Mouse (Mus musculus): ENCODE results near the gene Tubb5. TPM values are rescaled to one million over a fixed set of nuclear protein-coding genes. Genes with fewer than 3 reads are reported as not detected.
"Not testable (repeated sequence)": the region's sequence is repeated elsewhere in the genome, so short reads cannot be mapped to it uniquely, and the experiment has no call there.

The Tubb5 gene
- total RNA-seq, 2 experiments from 2014 or later, result 351 to 404 TPM

DNA sequence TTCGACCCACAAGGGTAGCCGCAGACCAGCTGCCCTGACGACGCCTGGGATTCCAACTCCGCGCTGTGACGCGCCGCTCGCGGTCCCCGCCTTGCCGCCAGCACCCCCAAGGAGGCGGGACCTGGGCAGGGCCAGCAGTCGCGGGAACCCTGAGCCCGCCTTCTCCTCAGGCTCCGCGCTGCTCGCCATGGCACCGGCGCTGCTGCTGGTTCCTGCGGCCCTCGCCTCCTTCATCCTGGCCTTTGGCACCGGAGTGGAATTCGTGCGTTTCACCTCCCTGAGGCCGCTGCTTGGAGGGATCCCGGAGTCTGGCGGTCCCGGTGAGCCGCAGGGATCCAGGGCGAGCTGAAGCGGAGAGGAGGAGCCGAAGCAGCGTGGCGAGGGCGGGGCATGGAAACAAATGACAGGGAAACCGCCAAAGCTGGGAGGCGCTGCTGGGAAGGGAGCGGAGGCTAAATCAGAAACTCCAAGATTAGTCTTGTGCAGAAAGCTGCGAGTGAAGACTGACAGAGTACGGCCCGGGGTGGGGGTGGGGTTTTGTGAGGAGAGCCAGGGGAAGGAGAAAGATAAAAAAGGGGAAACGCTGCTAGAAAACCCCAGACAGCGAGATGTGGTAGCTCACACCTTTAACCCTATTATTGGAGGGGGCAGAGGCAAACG, 23.2 kb upstream of the Tubb5 start, which contains the start of gene Nrm:
TSS of gene Nrm (plus strand) at position 121 of the 660 bp plus-strand sequence.
- peak; percentile 93 for DNase-seq

DNA sequence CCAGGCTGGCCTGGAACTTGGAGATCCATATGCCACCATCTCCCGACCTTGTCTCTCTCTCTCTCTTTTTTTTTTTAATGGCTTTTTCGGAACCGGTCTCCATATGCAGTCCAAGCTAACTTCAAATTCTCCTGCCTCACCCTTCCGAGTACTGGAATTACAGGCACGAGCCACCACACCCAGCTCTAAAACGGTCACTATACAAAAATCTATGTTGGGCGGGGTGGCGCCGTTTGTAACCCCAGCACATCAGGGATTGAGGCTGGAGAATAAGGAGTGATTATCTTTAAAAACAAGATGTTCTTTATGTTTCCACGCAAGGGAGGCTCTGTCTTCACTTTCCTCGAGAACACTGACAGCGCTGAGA, 22.7 kb upstream of the Tubb5 start:
- no peak for DNase-seq

DNA sequence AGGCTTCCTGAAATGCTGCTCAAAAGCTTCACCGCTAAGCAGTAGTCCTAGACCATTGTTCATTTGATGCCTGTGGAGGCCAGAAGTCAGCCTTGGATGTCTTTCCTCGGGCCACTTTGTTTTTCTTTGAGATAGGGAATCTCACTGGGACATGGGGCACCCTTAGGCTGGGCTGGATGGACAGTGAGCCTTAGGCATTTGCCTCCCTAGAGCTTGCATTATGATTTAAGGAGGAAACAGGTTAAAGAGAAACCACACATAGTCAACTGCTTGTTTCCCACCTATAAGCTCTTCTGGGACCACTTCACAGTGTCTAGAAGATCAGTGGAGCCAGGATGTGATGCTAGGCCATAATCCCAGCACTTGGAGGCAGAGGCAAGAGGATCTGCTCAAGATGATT, 21.7 kb upstream of the Tubb5 start:
- no peak for DNase-seq

GRCm38 (mm10) chr17:35859371-35859770, 21.3 kb upstream of the Tubb5 start:
- DNase-seq, result no peak

- no peak for DNase-seq
Observed at GRCm38 (mm10) chr17:35850974-35851373, 12.9 kb upstream of the Tubb5 start.

- peak; percentile 33 for DNase-seq
Observed at GRCm38 (mm10) chr17:35848112-35848511, 10.0 kb upstream of the Tubb5 start.

DNA sequence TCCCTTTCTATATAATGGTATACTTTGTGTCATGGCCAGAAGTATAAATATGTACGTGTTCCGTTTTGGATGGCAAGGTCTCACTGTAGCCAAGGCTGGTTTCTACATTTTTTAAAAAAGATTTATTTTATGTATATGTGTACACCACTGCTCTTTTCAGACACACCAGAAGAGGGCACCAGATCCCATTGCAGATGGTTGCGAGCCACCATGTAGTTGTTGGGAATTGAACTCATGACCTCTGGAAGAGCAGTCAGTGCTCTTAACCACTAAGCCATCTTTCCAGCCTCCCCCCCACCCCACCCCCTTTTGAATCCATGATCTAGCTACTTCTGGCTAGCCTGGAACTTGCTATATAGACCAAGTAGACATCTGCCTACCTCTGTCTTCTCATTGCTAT, 5.4 kb upstream of the Tubb5 start:
- no peak for DNase-seq

- no peak for DNase-seq
Observed at GRCm38 (mm10) chr17:35842006-35842405, 3.9 kb upstream of the Tubb5 start.

- DNase-seq, result peak; percentile 98
Observed at GRCm38 (mm10) chr17:35841076-35841950, 3.2 kb upstream of the Tubb5 start, which contains the start of gene Mdc1. TSS of gene Mdc1 (plus strand) at chr17:35841515.

DNA sequence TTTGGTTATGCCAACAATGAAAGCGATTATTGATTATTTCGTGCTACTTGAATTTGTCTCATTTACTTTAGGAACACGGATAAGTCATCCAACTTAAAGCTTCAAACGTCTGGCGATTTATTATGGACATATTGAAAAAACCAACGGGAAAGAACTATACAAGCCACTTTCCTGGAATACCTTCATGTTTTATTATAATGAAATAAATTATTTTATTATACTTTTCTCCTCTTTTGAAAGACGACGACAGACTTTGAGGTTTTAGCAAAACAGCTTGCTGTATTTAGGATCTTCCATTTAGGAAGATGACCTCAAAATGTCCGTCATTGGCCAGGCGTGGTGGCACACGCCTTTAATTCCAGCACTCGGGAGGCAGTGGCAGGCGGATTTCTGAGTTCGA, 2.5 kb upstream of the Tubb5 start:
- DNase-seq, result no peak

- DNase-seq, result not testable (repeated sequence)
Observed at GRCm38 (mm10) chr17:35839002-35839401, 896 bp upstream of the Tubb5 start.

GRCm38 (mm10) chr17:35838570-35838969, 464 bp upstream of the Tubb5 start:
- no peak for DNase-seq

GRCm38 (mm10) chr17:35837487-35837886, 619 bp downstream of the Tubb5 start:
- DNase-seq, result peak; percentile 63

GRCm38 (mm10) chr17:35836991-35837422, 1.1 kb downstream of the Tubb5 start:
- DNase-seq, result peak; percentile 91

DNA sequence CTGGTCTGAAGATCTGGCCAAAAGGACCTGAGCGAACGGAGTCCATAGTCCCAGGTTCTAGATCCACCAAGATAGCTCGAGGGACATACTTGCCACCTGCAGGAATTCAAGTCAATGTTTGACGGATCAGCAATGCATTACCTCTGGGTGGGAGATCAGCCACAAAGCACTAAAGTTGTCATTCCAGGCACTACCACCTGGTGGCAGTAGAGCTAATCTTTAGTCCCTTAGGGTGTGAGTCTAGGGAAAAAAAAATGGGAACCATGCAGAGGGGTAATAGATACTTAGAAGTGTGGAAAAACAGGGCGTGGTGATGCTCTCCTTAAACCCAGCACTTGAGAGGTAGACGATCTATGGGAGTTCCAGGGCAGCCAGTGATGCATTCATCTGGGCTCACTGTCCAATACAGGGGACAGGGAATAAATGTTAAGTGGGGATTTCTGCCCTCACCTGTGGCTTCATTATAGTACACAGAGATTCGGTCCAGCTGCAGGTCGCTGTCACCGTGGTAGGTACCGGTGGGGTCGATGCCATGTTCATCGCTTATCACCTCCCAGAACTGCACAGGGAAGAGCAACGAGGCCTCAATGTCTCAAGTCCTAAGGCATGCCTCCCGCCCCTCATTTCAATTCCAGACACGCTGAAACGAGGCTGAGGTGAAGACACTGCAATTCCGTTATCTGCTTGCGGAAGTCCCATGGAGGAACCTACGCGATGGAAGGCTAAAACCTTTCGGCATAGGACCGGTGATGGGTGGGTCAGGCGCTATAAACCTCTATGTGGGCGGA, 1.7 kb downstream of the Tubb5 start:
- DNase-seq, result peak; percentile 88

GRCm38 (mm10) chr17:35835424-35836140, 2.5 kb downstream of the Tubb5 start:
- peak; percentile 33 for DNase-seq

- no peak for DNase-seq
Observed at GRCm38 (mm10) chr17:35834696-35835422, 3.2 kb downstream of the Tubb5 start.

DNA sequence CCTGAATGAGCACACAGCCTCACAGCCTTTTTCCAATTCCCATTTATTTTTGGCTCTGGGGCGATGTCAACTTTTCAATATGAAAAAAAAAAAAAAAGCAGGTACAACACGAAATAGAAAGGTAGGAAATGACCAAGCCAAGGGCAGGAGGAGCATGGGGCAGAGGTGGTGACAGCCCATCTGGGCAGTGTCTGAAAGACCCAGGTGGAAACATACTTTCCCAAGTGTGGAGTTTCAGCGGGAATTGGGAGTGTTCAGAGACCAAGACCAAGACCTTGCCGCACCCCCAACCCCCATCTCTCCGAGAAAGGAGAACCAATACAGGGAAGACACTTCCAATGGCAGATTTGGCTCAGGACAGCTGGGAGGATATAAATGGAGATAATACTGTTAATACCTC, 4.2 kb downstream of the Tubb5 start:
- no peak for DNase-seq

DNA sequence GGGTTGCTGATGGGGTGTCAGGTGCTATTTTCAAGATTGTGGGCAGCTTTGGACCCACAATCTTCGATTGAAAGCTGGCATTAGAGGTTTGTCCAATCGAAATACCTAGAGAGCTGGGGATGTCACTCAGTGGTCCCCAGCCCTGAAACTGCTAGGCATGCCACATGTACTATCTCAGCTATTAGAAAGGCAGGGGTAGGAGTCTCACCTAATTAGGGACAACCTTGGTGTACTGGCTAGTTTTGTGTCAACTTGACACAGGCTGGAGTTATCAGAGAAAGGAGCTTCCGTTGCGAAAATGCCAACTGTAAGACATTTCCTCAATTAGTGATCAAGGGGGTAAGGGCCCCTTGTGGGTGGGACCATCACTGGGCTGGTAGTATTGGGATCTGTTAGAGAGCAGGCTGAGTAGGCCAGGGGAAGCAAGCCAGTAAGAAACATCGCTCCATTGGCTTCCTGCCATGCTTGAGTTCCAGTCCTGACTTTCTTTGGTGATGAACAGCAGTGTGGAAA, 4.8 kb downstream of the Tubb5 start:
- DNase-seq, result no peak

DNA sequence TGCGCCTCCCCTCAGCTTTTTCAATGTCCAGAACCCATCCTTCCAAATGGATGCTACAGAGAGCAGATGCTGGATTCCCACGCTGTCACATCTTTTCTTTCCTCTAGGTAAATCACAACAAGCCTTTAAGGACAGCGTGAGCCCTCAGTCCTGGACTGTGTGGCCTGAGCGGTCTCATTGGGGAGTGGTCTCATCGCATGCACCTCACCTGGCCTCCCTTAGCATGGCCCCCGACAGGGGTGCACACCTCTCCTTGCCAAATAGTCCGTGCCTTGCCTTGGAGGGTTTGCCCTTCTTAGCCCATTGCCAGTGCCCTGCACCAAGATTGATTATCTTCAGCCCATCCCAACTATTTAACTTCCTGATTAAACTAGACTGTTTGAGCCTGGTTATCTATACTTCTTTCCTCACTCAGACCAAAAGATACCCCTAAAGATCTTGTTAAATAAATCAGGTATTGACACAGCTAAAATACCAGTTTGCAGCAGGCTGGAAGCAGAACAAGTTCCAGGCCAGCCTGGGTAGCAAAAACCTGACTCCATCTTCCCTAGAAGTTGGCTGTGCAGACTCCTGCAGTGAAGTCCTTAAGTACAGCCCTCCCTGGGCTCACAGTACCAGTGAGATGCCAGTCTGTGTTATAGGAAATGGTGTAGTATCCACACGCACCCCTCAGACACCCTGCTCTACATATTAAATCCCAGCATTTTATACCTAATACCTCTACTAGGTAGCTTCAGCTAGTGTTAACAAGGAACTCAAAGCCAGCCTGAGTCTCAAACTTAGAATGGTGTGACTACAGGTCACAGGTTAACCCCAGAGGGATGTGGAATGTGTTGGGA, 5.5 kb downstream of the Tubb5 start:
- DNase-seq, result no peak
